Mouse (Mus musculus): Measurements from ENCODE around the gene Vmn1r209. TPM values are rescaled to one million over a fixed set of nuclear protein-coding genes. Genes with fewer than 3 reads are reported as not detected.

Vmn1r209 gene
- polyA plus RNA-seq, 1 experiment from 2014 or later: not detected

Other genes with a start within 250 kb of the Vmn1r209 start
- not detected in 2 replicates for gene Vmn1r205, start 216.7 kb downstream of the Vmn1r209 start, polyA plus RNA-seq (2015; fragmentation: Nextera tagmentation; extraction: Ambion mirVana)
- gene Vmn1r206, start 185.4 kb downstream of the Vmn1r209 start, polyA plus RNA-seq (2015; fragmentation: Nextera tagmentation; extraction: Ambion mirVana): not detected in 2 replicates
- gene Vmn1r207-ps, start 80.1 kb downstream of the Vmn1r209 start, polyA plus RNA-seq (2015; fragmentation: Nextera tagmentation; extraction: Ambion mirVana): not detected in 2 replicates
- not detected in 2 replicates for gene Vmn1r208, start 32.3 kb downstream of the Vmn1r209 start, polyA plus RNA-seq (2015; fragmentation: Nextera tagmentation; extraction: Ambion mirVana)
- gene Vmn1r210, start 21.7 kb upstream of the Vmn1r209 start, polyA plus RNA-seq (2015; fragmentation: Nextera tagmentation; extraction: Ambion mirVana): not detected in 2 replicates
- gene Vmn1r211, start 47.9 kb upstream of the Vmn1r209 start, polyA plus RNA-seq (2015; fragmentation: Nextera tagmentation; extraction: Ambion mirVana): not detected in 2 replicates
- gene Vmn1r212, start 74.5 kb upstream of the Vmn1r209 start, polyA plus RNA-seq (2015; fragmentation: Nextera tagmentation; extraction: Ambion mirVana): not detected in 2 replicates
- not detected in 2 replicates for gene Vmn1r213, start 198.0 kb upstream of the Vmn1r209 start, polyA plus RNA-seq (2015; fragmentation: Nextera tagmentation; extraction: Ambion mirVana)
- not detected in 2 replicates for gene Vmn1r214, start 220.7 kb upstream of the Vmn1r209 start, polyA plus RNA-seq (2015; fragmentation: Nextera tagmentation; extraction: Ambion mirVana)

Measured in midbrain, embryonic 15.5 days (tissue).